Comparison of ENCODE assay signal across 19 mouse cellular contexts in genomic region chr15:85706527-85706926, GRCm38 (mm10). TPM values are rescaled to one million over a fixed set of nuclear protein-coding genes. Genes with fewer than 3 reads are reported as not detected.
DNase-seq lines count a peak whose midpoint lies in the region; ATAC-seq and TF ChIP-seq lines count a peak whose summit lies in the region.
"Had no signal": no experiment of that assay in that cellular context is flagged by ENCODE, and none has a peak within 500 bp of the region (broad histone marks: within the 10 kb centered on the region; RNA-seq: fewer than 3 reads in every experiment).

No protein-coding gene starts in this region.

- intact Hi-C loops in heart, adult 2 months (cut with DNase I) = loop anchor here (10.0 kb wide), 2 partner anchors 52 to 232 kb away; no protein-coding TSS in a partner anchor
- intact Hi-C loops in heart, postnatal 25 days (cut with DNase I) = no loop called here
- intact Hi-C loops in left cerebral cortex, adult 2 months (cut with DNase I) = loop anchor here (10.0 kb wide), 1 partner anchor 442 kb away; no protein-coding TSS in a partner anchor
- intact Hi-C loops in left cerebral cortex, postnatal 10 days (cut with DNase I) = loop anchor here (10.0 kb wide), 1 partner anchor 442 kb away; no protein-coding TSS in a partner anchor

- no peak overlapping the region for H3K4me3 ChIP-seq in cerebellum, adult 2 months (replicated peaks; ENCODE audit: insufficient read depth, low read depth, low read length)
- H3K4me3 ChIP-seq in heart, adult 2 months = no peak overlapping the region
- no peak overlapping the region for H3K4me3 ChIP-seq in left cerebral cortex, adult 2 months
- H3K4me3 ChIP-seq in myocyte = no peak overlapping the region
- H3K4me3 ChIP-seq: forebrain, embryonic 12.5 days; midbrain, embryonic 15.5 days had no signal

- no peak for ATAC-seq in activated CD4-positive, CD25-positive, alpha-beta regulatory T cell, adult 4 months
- ATAC-seq: intestine, embryonic 16.5 days; midbrain, embryonic 15.5 days had no signal

- no peak for TF ChIP-seq POLR2A in cerebellum, adult 2 months (IDR thresholded peaks at IDR 0.05; ENCODE audit: borderline replicate concordance, insufficient read depth, low read length)
- TF ChIP-seq POLR2A in heart, adult 2 months (IDR thresholded peaks at IDR 0.05; ENCODE audit: insufficient read depth, low read depth, low read length) = no peak
- TF ChIP-seq POLR2A in myocyte (IDR thresholded peaks at IDR 0.05; ENCODE audit: insufficient read length, low read depth) = peak; percentile 40

- H3K27ac ChIP-seq in cerebellum, adult 2 months (ENCODE audit: insufficient read depth, low read length) = no peak overlapping the region; the same call in 1 of the 2 replicates
- peak overlapping the region; percentile 86 for H3K27ac ChIP-seq in heart, adult 2 months
- H3K27ac ChIP-seq in left cerebral cortex, adult 2 months = peak overlapping the region; percentile 47; the same call in 1 of the 2 replicates
- H3K27ac ChIP-seq: forebrain, embryonic 12.5 days; stomach, postnatal 0 days had no signal

- no peak for TF ChIP-seq CTCF in cerebellum, adult 2 months (IDR thresholded peaks at IDR 0.05; ENCODE audit: borderline replicate concordance, insufficient read depth, low read depth, low read length)
- TF ChIP-seq CTCF in heart, adult 2 months (IDR thresholded peaks at IDR 0.05) = no peak
- TF ChIP-seq CTCF in left cerebral cortex, adult 2 months (IDR thresholded peaks at IDR 0.05) = no peak

- H3K36me3 ChIP-seq in heart, adult 2 months (ENCODE audit: control insufficient read depth, insufficient read depth, low read length) = peaks cover 32% of the 10 kb centered on the region
- peaks cover 59% of the 10 kb centered on the region for H3K36me3 ChIP-seq in myocyte (ENCODE audit: control insufficient read depth, insufficient read depth)

- no peak overlapping the region for H3ac ChIP-seq in myocyte (ENCODE audit: control insufficient read depth, insufficient read length)

- no peak overlapping the region for H3K4me2 ChIP-seq in myocyte (ENCODE audit: low read depth)
- H3K4me2 ChIP-seq: forebrain, embryonic 12.5 days; hindbrain, embryonic 14.5 days; midbrain, embryonic 15.5 days had no signal

- no peak for TF ChIP-seq EP300 in heart, adult 2 months (IDR thresholded peaks at IDR 0.05; ENCODE audit: insufficient read depth, low read depth, low read length)

- peak; percentile 9 to 32 for DNase-seq in cerebellum, adult 2 months
- DNase-seq in cerebellum, adult 11 months = no peak
- no peak for DNase-seq in heart, adult 2 months
- DNase-seq in heart, postnatal 25 days (ENCODE audit: low spot score) = no peak
- DNase-seq in left cerebral cortex, adult 2 months (ENCODE audit: extremely low spot score in 1 of 2, low spot score in 2 of 2) = no peak
- no peak for DNase-seq in left cerebral cortex, postnatal 10 days (ENCODE audit: extremely low spot score in 1 of 2, low spot score in 2 of 2)
- DNase-seq: liver; lung, adult 18-20 months; lung, postnatal 36 days; right cerebral cortex, postnatal 4 days had no signal

- H3K9ac ChIP-seq in heart, adult 2 months (ENCODE audit: low read depth, low read length) = no peak overlapping the region
- H3K9ac ChIP-seq: forebrain, embryonic 12.5 days; hindbrain, embryonic 14.5 days; midbrain, embryonic 15.5 days had no signal

- no peaks in the 10 kb centered on the region for H3K79me2 ChIP-seq in heart, adult 2 months (replicated peaks; ENCODE audit: control insufficient read depth, insufficient read depth, low read length)
- peaks cover 8% of the 10 kb centered on the region for H3K79me2 ChIP-seq in myocyte (ENCODE audit: control insufficient read depth, insufficient read depth)

- 79% methylated on average over 8 of the region's 8 CpGs for WGBS in cerebellum, adult 2 months
- WGBS in heart, adult 2 months = 73% methylated on average over 8 of the region's 8 CpGs

- H3K4me1 ChIP-seq in cerebellum, adult 2 months (ENCODE audit: control insufficient read depth, insufficient read depth, low read length) = peaks cover 56% of the 10 kb centered on the region
- peaks cover 48% of the 10 kb centered on the region for H3K4me1 ChIP-seq in heart, adult 2 months (ENCODE audit: control insufficient read depth, insufficient read depth, low read length)

- H3K27me3 ChIP-seq in cerebellum, adult 2 months (ENCODE audit: control insufficient read depth, insufficient read depth, low read length) = no peaks in the 10 kb centered on the region
- H3K27me3 ChIP-seq in heart, adult 2 months (ENCODE audit: control insufficient read depth, insufficient read depth, low read length) = no peaks in the 10 kb centered on the region
- no peaks in the 10 kb centered on the region for H3K27me3 ChIP-seq in myocyte (ENCODE audit: control insufficient read depth, insufficient read depth, insufficient read length)

TF ChIP-seq in myocyte, 11 proteins besides CTCF, POLR2A, EP300 and RAD21:
- no peak for TF ChIP-seq E2F4 (IDR thresholded peaks at IDR 0.05; ENCODE audit: insufficient read depth)
- TF ChIP-seq POLR2AphosphoS2 (IDR thresholded peaks at IDR 0.05; ENCODE audit: insufficient read length, low read depth) = peak; percentile 19

RNA-seq across cellular contexts. Expression of gene Ppara, which starts 28.3 kb away (rescaled TPM):
- 1.1 and 1.5 TPM in 2 replicates for polyA plus RNA-seq in cerebellum, adult 2 months (2012; rRNA removed)
- 10 to 100 TPM; 53.1 to 60.7 TPM for total RNA-seq in heart, adult 2 months (2021)
- polyA plus RNA-seq in heart, adult 2 months (2012; rRNA removed) = 12.9 and 25.4 TPM in 2 replicates
- total RNA-seq in heart, postnatal 25 days (2021) = 10 to 100 TPM; 44.7 to 58.8 TPM
- 1 to 10 TPM; 3.6 TPM for total RNA-seq in left cerebral cortex, adult 2 months (2021)
- 1 to 10 TPM; 2.2 to 2.4 TPM for total RNA-seq in left cerebral cortex, postnatal 10 days (2021)
- polyA plus RNA-seq in myocyte (2012; fragmentation: generic; extraction: Trizol) = 0.12 TPM
- under 1 TPM in 1 of 2 experiments, not detected in 1; 0.09 TPM for polyA plus RNA-seq in activated CD4-positive, CD25-positive, alpha-beta regulatory T cell, adult 4 months (2017; shearing (Covaris generic))
- total RNA-seq: CH12.LX; megakaryocyte-erythroid progenitor cell, adult 5-6 weeks had no signal

Comparison
In these comparisons a context has a peak if more than half of its experiments do, and no peak if none do; other contexts are left out.
1. DNase-seq: peak in cerebellum, adult 2 months (2 of 2); none in cerebellum, adult 11 months (single experiment), heart, adult 2 months (0 of 2), heart, postnatal 25 days (single experiment), left cerebral cortex, adult 2 months (0 of 2) and left cerebral cortex, postnatal 10 days (0 of 2).
2. RNA of gene Ppara, which starts 28.3 kb away (total RNA-seq): 53.1 to 60.7 TPM in heart, adult 2 months and 44.7 to 58.8 TPM in heart, postnatal 25 days; 3.6 TPM in left cerebral cortex, adult 2 months and 2.2 to 2.4 TPM in left cerebral cortex, postnatal 10 days; every median in the first group is over 4 times any median in the second.